Mouse (Mus musculus) forebrain, postnatal 0 days (tissue): ENCODE measurements around the gene Kpna1. TPM values are rescaled to one million over a fixed set of nuclear protein-coding genes. Genes with fewer than 3 reads are reported as not detected.

ENCODE experiments used
- ATAC-seq: fragments of 200-750 bp; cut with Nextera tagmentation; 2 replicates; pipeline ENCODE4 v1.8.0; 2017; ENCODE audit warnings: mild to moderate bottlenecking, moderate library complexity
- DNase-seq: peaks from one replicate; pipeline ENCODE4 v3.0.0-alpha.2; 2015
- H3K27ac ChIP-seq: fragments of 300-500 bp; sonication (generic); 2 replicates; pipeline ENCODE4 v1.5.1; 2014; ENCODE audit warnings: low read depth, mild to moderate bottlenecking, antibody characterized with exemption, low read length, moderate library complexity, mixed read lengths
- H3K27me3 ChIP-seq: fragments of 300-500 bp; sonication (generic); 2 replicates; pipeline ENCODE4 v1.6.1; 2014; ENCODE audit warnings: mild to moderate bottlenecking, low read length, mixed read lengths; ENCODE audit not compliant: insufficient read depth
- H3K36me3 ChIP-seq: fragments of 300-500 bp; sonication (generic); 2 replicates; pipeline ENCODE4 v1.6.1; 2014; ENCODE audit warnings: mild to moderate bottlenecking, moderate library complexity; ENCODE audit not compliant: insufficient read depth
- H3K4me1 ChIP-seq: fragments of 300-500 bp; sonication (generic); 2 replicates; pipeline ENCODE4 v1.6.1; 2014; ENCODE audit warnings: antibody characterized with exemption; ENCODE audit not compliant: insufficient read depth
- H3K4me2 ChIP-seq: fragments of 300-500 bp; sonication (generic); 2 replicates; pipeline ENCODE4 v1.6.1; 2014; ENCODE audit warnings: low read depth, mild to moderate bottlenecking, moderate library complexity
- H3K4me3 ChIP-seq: fragments of 300-500 bp; sonication (generic); 2 replicates; pipeline ENCODE4 v1.5.1; 2014; ENCODE audit warnings: low read depth, low read length, mixed read lengths
- H3K9ac ChIP-seq: fragments of 300-500 bp; sonication (generic); 2 replicates; pipeline ENCODE4 v1.6.1; 2014; ENCODE audit warnings: mild to moderate bottlenecking
- H3K9me3 ChIP-seq: fragments of 300-500 bp; sonication (generic); 2 replicates; pipeline ENCODE4 v1.6.1; 2016; ENCODE audit warnings: low read length
- CTCF ChIP-seq: sonication (generic); IDR thresholded peaks from 2 replicates; pipeline ENCODE4 v1.5.1; 2016; ENCODE audit warnings: antibody characterized with exemption, control low read depth, low read depth
- WGBS: fragments of 180-500 bp; shearing (Covaris S2); extraction: QIAGEN DNeasy Blood & Tissue Kit; methylation state at CpG from one replicate; pipeline ENCODE4 v1.1.7; 2014; 5-methylcytosine and 5-hydroxymethylcytosine counted together
- polyA plus RNA-seq: library from polyadenylated mRNA; unstranded; fragments of >200 nt; fragmentation: Nextera tagmentation; extraction: Ambion mirVana; gene quantifications from 2 replicates; pipeline ENCODE4 v1.2.1, GENCODE M21; 2015
- total RNA-seq: library from RNA; depleted of rRNA; stranded (reverse); fragments of >200 nt; gene quantifications from 2 replicates; pipeline ENCODE4 v1.2.3, GENCODE M21; 2014

Kpna1 gene
- total and polyA plus RNA-seq, 2 experiments from 2014 or later = 59.7 to 97.1 TPM

DNA sequence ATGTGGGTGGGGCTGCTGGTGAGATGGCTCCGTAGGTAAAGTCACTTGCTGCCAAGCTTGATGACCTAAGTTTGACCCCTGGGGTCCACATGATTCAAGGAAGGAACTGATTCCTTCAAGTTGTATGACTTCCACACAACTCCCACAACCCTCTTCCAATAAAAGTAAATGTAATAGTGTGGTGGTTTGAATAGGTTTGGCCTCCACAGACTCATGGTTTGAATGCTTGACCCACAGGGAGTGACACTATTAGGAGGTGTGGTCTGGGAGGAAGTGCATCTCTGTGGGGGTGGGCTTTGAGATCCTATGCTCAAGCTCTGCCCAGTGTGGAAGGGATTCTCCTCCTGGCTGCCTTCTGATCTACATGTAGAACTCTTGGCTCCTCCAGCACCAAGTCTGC lies 4.5 kb upstream of the Kpna1 start:
- no peak overlapping the region for H3K4me2 ChIP-seq
- H3K27ac ChIP-seq = no peak overlapping the region
- no peak for TF ChIP-seq CTCF
- DNase-seq (no peak), ATAC-seq (no peak)
- no peak overlapping the region for H3K4me3 ChIP-seq
- 46% methylated on average over 1 of the region's 1 CpGs for WGBS
- H3K27me3 ChIP-seq = no peaks in the 10 kb centered on the region
- no peaks in the 10 kb centered on the region for H3K9me3 ChIP-seq
- no peaks in the 10 kb centered on the region for H3K36me3 ChIP-seq
- no peaks in the 10 kb centered on the region for H3K4me1 ChIP-seq
- no peak overlapping the region for H3K9ac ChIP-seq

DNA sequence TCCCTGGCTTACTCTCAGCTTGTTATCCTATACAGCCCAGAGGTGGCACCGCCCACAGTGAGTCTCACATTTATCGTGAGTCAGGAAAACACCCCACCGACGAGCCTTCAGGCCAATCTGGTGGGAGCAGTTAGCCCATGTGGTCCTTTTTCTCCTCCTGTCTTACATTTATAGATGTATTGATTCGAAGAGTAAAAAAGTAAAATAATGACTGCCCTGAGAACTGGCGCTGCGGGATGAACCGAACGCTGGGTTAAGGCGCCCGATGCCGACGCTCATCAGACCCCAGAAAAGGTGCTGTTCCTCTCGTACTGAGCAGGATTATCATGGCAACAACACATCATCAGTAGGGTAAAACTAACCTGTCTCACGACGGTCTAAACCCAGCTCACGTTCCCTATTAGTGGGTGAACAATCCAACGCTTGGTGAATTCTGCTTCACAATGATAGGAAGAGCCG lies 2.8 kb downstream of the Kpna1 start:
- Histone ChIP-seq H3K27ac (no peak overlapping the region), H3K4me2 (no peak overlapping the region), H3K9me3 (no peaks in the 10 kb centered on the region), H3K4me1 (0 out of 2 replicates have a peak, but pooled peaks cover 3% of the 10 kb centered on the region), H3K27me3 (no peaks in the 10 kb centered on the region), H3K9ac (no peak overlapping the region), H3K36me3 (no peaks in the 10 kb centered on the region), H3K4me3 (no peak overlapping the region)
- TF ChIP-seq CTCF = no peak
- peak; percentile 100 for DNase-seq
- ATAC-seq = peak; percentile 32
- WGBS = 56% methylated on average over 19 of the region's 19 CpGs

DNA sequence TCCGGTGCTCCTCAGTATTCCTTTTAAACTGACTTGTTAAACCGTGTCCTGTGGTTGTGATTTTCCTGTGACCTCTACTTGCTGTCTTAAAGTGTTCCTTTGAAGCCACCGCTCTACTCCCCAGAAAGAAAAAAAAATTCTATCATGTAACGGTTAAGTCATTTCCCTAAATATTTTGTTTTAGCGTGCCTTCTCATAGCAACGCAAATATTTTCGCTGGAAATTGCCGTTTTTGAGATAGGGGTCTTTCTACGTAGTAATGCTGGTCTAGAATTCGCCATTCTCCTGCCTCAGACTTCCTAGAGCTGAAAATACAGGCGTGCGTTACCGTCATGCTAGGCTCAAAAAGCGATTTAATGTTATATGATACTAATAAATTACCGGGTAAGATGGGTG lies 4.0 kb downstream of the Kpna1 start:
- H3K4me2 ChIP-seq = peak overlapping the region; percentile 64
- DNase-seq (no peak), ATAC-seq (peak; percentile 0)
- H3K27ac ChIP-seq = peak overlapping the region; percentile 99
- H3K9ac ChIP-seq = peak overlapping the region; percentile 82
- no peak for TF ChIP-seq CTCF
- H3K9me3 ChIP-seq = no peaks in the 10 kb centered on the region
- 5% methylated on average over 15 of the region's 15 CpGs for WGBS
- peak overlapping the region; percentile 92 for H3K4me3 ChIP-seq
- H3K27me3 ChIP-seq = no peaks in the 10 kb centered on the region
- H3K36me3 ChIP-seq = no peaks in the 10 kb centered on the region
- H3K4me1 ChIP-seq = 0 out of 2 replicates have a peak, but pooled peaks cover 3% of the 10 kb centered on the region

DNA sequence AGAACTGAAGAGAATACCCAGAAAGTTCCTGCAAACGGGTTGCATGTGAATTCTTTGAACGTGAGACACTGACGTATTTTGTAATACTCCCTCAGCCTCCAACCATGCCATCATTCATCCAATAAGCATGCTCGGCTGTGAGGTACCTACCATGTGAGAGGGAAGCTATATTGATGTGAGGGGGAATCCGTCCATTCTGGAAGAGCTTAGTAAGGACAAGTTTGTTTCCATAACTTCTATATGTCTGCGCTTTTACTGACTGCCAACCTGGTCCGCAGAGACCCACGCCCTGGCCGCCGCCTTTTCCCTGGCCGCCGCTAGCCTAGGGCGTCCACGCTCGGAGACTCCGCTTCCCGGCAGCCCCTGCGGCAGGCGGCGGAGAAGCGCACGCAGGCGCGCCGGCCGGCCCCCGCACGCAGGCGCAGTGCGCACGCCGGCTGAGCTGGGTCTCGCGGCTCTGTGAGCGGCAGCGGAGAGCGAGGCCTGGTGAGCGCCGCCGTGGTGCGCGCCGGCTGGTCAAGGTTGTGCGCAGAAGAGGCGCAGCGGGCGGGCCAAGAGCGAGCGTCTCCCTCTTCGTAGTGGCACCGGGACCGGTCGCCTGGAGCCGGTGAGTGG lies 4.5 kb downstream of the Kpna1 start:
- TF ChIP-seq CTCF = no peak
- Histone ChIP-seq H3K9ac (peak overlapping the region; percentile 82), H3K4me1 (0 out of 2 replicates have a peak, but pooled peaks cover 3% of the 10 kb centered on the region), H3K9me3 (no peaks in the 10 kb centered on the region), H3K4me3 (peak overlapping the region; percentile 92), H3K4me2 (peak overlapping the region; percentile 64), H3K36me3 (no peaks in the 10 kb centered on the region), H3K27ac (peak overlapping the region; percentile 99), H3K27me3 (no peaks in the 10 kb centered on the region)
- DNase-seq = peak; percentile 97
- 2% methylated on average over 52 of the region's 54 CpGs for WGBS
- peak; percentile 96 for ATAC-seq

DNA sequence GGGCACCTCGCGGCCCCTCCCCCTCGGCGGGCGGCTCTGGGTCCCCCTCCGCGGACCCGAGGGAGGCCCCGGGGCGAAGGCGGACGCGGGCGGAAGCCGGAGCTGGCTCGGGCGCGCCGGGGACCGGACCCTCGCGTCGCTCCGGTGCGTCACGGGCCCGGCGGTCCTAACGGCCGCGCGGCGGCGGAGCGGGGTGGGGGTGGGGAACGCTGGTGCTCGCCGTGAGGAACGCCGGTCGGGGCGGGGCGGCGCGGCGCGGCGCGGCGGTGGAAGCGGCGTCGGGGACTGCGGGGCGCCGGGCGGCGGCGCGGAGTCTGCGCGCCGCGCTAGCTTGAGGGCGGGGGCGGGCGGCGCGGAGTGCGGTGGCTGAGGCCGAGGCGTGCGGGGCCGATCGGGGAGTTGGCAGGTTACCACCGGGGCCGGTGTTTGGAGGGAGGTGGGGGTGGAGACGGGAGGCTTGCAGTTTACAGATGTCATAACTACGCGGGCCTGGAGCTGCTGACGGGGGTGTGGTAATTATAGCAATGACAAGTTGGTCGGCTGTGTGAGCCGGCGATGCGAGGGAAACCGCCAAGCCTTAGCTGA lies 5.1 kb downstream of the Kpna1 start:
- H3K4me2 ChIP-seq = peak overlapping the region; percentile 64
- ATAC-seq (peak; percentile 78), DNase-seq (peak; percentile 58)
- WGBS = under 1% methylated on average over 78 of the region's 86 CpGs
- no peaks in the 10 kb centered on the region for H3K27me3 ChIP-seq
- H3K9ac ChIP-seq = peak overlapping the region; percentile 82
- H3K27ac ChIP-seq = peak overlapping the region; percentile 99
- no peak for TF ChIP-seq CTCF
- H3K4me1 ChIP-seq = 0 out of 2 replicates have a peak, but pooled peaks cover 3% of the 10 kb centered on the region
- H3K9me3 ChIP-seq = no peaks in the 10 kb centered on the region
- H3K4me3 ChIP-seq = peak overlapping the region; percentile 92
- no peaks in the 10 kb centered on the region for H3K36me3 ChIP-seq

DNA sequence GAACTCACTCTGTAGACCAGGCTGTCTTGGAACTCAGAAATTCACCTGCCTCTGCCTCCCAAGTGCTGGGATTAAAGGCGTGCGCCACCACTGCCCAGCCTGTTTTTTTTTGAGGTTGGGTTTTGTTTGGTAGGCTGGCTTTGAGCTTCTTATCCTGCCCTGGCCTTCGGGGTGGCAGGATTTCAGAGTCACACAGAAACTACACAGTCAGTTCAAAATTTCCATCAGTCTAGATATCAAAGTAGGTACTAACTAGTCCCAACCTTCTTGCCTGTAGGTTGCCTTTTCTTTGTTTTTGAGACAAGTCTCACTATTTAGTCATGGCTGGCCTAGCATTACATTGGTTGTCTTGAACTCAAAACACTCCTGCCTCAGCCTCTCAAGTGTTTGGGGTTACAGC lies 5.9 kb downstream of the Kpna1 start:
- Histone ChIP-seq H3K9ac (no peak overlapping the region), H3K4me2 (peak overlapping the region; percentile 64), H3K27me3 (no peaks in the 10 kb centered on the region), H3K4me1 (0 out of 2 replicates have a peak, but pooled peaks cover 3% of the 10 kb centered on the region), H3K9me3 (no peaks in the 10 kb centered on the region), H3K4me3 (no peak overlapping the region), H3K27ac (no peak overlapping the region), H3K36me3 (no peaks in the 10 kb centered on the region)
- no peak for TF ChIP-seq CTCF
- no peak for ATAC-seq
- no peak for DNase-seq
- WGBS = 56% methylated on average over 3 of the region's 3 CpGs

DNA sequence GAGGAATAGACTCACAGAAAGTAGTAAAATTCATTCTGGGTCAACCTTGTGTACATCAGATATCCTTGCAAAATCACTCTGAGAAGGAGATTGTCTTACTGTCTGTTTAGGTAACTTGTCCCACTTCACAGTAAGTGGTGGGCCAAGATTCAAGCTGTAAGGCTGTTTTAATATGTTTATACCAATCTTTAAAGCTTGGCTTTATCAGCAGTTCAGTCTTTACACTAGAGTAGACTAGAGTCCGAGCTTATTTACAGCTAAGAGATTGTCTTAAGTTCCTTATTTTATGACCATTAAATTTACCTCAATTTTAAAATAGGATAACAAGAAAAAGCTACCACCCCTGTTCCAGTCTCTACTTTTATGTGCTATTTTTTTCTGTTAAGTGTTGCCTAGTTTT lies 9.4 kb downstream of the Kpna1 start:
- H3K36me3 ChIP-seq = no peaks in the 10 kb centered on the region
- no peak overlapping the region for H3K27ac ChIP-seq
- WGBS = 83% methylated on average over 1 of the region's 1 CpGs
- TF ChIP-seq CTCF = no peak
- H3K4me1 ChIP-seq = 0 out of 2 replicates have a peak, but pooled peaks cover 3% of the 10 kb centered on the region
- no peak overlapping the region for H3K9ac ChIP-seq
- no peaks in the 10 kb centered on the region for H3K27me3 ChIP-seq
- ATAC-seq = no peak
- no peak for DNase-seq
- no peak overlapping the region for H3K4me3 ChIP-seq
- no peaks in the 10 kb centered on the region for H3K9me3 ChIP-seq
- H3K4me2 ChIP-seq = no peak overlapping the region
